Mouse (Mus musculus): ENCODE measurements at regions not wholly inside any gene's neighbourhood (a gene's known extent, or its start where the extent isn't known, plus 50 kb on each side); places are given as distances from the start of the nearest gene placed in this dataset.
"Not testable (repeated sequence)": the region's sequence is repeated elsewhere in the genome, so short reads cannot be mapped to it uniquely, and the experiment has no call there.

DNA sequence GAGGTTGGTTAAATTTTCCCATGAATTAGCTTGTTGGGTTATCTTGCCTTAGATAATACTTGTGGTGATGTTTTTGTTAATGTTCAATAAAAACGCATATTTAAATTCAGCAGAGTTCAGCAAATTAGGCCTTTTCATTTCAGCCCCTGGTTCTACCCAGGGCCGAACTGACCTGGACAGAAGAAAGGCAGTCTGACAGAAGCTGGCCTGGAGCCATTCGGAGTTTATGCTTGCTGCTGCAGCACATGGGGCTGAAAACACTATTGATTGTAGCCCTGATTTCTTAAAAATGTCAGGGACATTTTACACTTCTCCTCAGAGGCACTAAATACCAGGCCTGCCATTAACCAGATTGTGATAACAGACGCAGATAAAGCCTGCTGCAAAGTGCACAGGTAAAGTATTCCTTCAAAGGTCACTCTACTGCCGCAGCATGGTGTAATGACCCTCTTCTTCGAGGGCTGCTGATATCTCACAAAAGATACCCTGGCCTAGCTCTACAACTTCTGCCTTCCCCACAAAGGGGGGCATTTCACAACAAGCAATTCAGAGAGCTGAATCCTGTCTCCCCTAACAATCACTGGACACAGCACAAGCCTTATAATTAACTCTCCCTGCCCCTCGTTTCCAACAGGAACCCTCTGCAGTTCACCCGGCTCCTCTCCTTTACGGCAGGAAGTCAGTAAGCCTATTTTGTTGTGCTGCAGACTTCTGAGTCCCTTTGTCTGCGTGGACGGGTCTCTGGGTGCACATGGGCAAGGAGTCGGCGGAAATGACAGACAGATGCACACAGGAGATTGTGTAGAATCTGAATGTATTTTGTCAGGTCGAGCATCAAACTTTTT, 121.3 kb upstream of the Mon1b start:
- no peak overlapping the region for H3K4me3 ChIP-seq
- H3K36me3 ChIP-seq (ENCODE audit: control insufficient read depth, insufficient read depth, low read length): no peaks in the 10 kb centered on the region
- H3K4me1 ChIP-seq (ENCODE audit: control insufficient read depth, insufficient read depth, low read length): no peaks in the 10 kb centered on the region
- DNase-seq: no peak
- intact Hi-C loops (cut with DNase I): no loop called here
- no peaks in the 10 kb centered on the region for H3K27me3 ChIP-seq (ENCODE audit: control insufficient read depth, insufficient read depth, low read length)
- H3K79me2 ChIP-seq (replicated peaks; ENCODE audit: control insufficient read depth, insufficient read depth, low read length): no peaks in the 10 kb centered on the region
- 52% methylated on average over 14 of the region's 14 CpGs for WGBS
- no peak overlapping the region for H3K9ac ChIP-seq (ENCODE audit: low read depth, low read length)
- no peak overlapping the region for H3K27ac ChIP-seq
- TF ChIP-seq EP300 (IDR thresholded peaks at IDR 0.05; ENCODE audit: insufficient read depth, low read depth, low read length) (no peak), CTCF (IDR thresholded peaks at IDR 0.05) (no peak), POLR2A (IDR thresholded peaks at IDR 0.05; ENCODE audit: insufficient read depth, low read depth, low read length) (no peak)

GRCm38 (mm10) chr8:113514731-113515375, 120.5 kb upstream of the Mon1b start:
- H3K27me3 ChIP-seq (ENCODE audit: control insufficient read depth, insufficient read depth, low read length); H3K79me2 ChIP-seq (replicated peaks; ENCODE audit: control insufficient read depth, insufficient read depth, low read length); H3K27ac ChIP-seq; DNase-seq; intact Hi-C loops (cut with DNase I); H3K4me3 ChIP-seq; H3K4me1 ChIP-seq (ENCODE audit: control insufficient read depth, insufficient read depth, low read length); H3K9ac ChIP-seq (ENCODE audit: low read depth, low read length); H3K36me3 ChIP-seq (ENCODE audit: control insufficient read depth, insufficient read depth, low read length): not testable (repeated sequence)
- 79% methylated on average over 4 of the region's 4 CpGs for WGBS

DNA sequence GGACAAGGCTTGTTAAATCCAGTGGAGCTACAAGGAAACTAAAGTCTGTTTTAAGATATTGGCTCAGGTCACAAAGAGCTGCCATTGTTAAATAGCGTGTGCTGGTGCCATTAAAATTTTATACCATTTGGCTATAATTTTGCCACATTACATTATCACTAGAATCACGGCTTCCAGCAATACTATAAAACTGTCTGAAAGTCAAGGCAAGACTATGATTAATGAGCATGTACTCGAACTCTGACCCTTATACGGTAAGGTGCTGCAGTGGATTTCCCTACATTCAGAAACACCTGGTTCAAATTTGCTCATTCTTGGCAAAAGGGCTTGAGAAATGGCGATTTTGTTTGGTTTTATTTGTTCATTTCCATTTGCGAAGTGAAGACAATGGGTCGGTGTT, 119.2 kb upstream of the Mon1b start:
- H3K79me2 ChIP-seq (replicated peaks; ENCODE audit: control insufficient read depth, insufficient read depth, low read length): no peaks in the 10 kb centered on the region
- 82% methylated on average over 7 of the region's 7 CpGs for WGBS
- no peak overlapping the region for H3K9ac ChIP-seq (ENCODE audit: low read depth, low read length)
- H3K4me3 ChIP-seq: no peak overlapping the region
- H3K4me1 ChIP-seq (ENCODE audit: control insufficient read depth, insufficient read depth, low read length): no peaks in the 10 kb centered on the region
- TF ChIP-seq POLR2A (IDR thresholded peaks at IDR 0.05; ENCODE audit: insufficient read depth, low read depth, low read length) (no peak), EP300 (IDR thresholded peaks at IDR 0.05; ENCODE audit: insufficient read depth, low read depth, low read length) (no peak), CTCF (IDR thresholded peaks at IDR 0.05) (no peak)
- intact Hi-C loops (cut with DNase I): no loop called here
- H3K36me3 ChIP-seq (ENCODE audit: control insufficient read depth, insufficient read depth, low read length): no peaks in the 10 kb centered on the region
- H3K27ac ChIP-seq: no peak overlapping the region
- DNase-seq: no peak
- no peaks in the 10 kb centered on the region for H3K27me3 ChIP-seq (ENCODE audit: control insufficient read depth, insufficient read depth, low read length)

- H3K4me3 ChIP-seq: no peak overlapping the region
- 74% methylated on average over 1 of the region's 1 CpGs for WGBS
- no peak overlapping the region for H3K27ac ChIP-seq
- H3K4me1 ChIP-seq (ENCODE audit: control insufficient read depth, insufficient read depth, low read length): no peaks in the 10 kb centered on the region
- no peaks in the 10 kb centered on the region for H3K27me3 ChIP-seq (ENCODE audit: control insufficient read depth, insufficient read depth, low read length)
- DNase-seq: no peak
- H3K36me3 ChIP-seq (ENCODE audit: control insufficient read depth, insufficient read depth, low read length): no peaks in the 10 kb centered on the region
- no peak overlapping the region for H3K9ac ChIP-seq (ENCODE audit: low read depth, low read length)
- TF ChIP-seq POLR2A (IDR thresholded peaks at IDR 0.05; ENCODE audit: insufficient read depth, low read depth, low read length): no peak
- intact Hi-C loops (cut with DNase I): no loop called here
- no peaks in the 10 kb centered on the region for H3K79me2 ChIP-seq (replicated peaks; ENCODE audit: control insufficient read depth, insufficient read depth, low read length)
Observed at GRCm38 (mm10) chr8:113517912-113518311, 117.5 kb upstream of the Mon1b start.

GRCm38 (mm10) chr8:113523561-113523960, 111.8 kb upstream of the Mon1b start:
- no peaks in the 10 kb centered on the region for H3K36me3 ChIP-seq (ENCODE audit: control insufficient read depth, insufficient read depth, low read length)
- H3K9ac ChIP-seq (ENCODE audit: low read depth, low read length): no peak overlapping the region
- no peaks in the 10 kb centered on the region for H3K27me3 ChIP-seq (ENCODE audit: control insufficient read depth, insufficient read depth, low read length)
- no peak overlapping the region for H3K27ac ChIP-seq
- no peak overlapping the region for H3K4me3 ChIP-seq
- no peaks in the 10 kb centered on the region for H3K4me1 ChIP-seq (ENCODE audit: control insufficient read depth, insufficient read depth, low read length)
- no peak for DNase-seq
- intact Hi-C loops (cut with DNase I): no loop called here
- H3K79me2 ChIP-seq (replicated peaks; ENCODE audit: control insufficient read depth, insufficient read depth, low read length): no peaks in the 10 kb centered on the region
- no peak for TF ChIP-seq EP300 (IDR thresholded peaks at IDR 0.05; ENCODE audit: insufficient read depth, low read depth, low read length)
- no peak for TF ChIP-seq POLR2A (IDR thresholded peaks at IDR 0.05; ENCODE audit: insufficient read depth, low read depth, low read length)
- TF ChIP-seq CTCF (IDR thresholded peaks at IDR 0.05): no peak
- 18% methylated on average over 1 of the region's 1 CpGs for WGBS

DNA sequence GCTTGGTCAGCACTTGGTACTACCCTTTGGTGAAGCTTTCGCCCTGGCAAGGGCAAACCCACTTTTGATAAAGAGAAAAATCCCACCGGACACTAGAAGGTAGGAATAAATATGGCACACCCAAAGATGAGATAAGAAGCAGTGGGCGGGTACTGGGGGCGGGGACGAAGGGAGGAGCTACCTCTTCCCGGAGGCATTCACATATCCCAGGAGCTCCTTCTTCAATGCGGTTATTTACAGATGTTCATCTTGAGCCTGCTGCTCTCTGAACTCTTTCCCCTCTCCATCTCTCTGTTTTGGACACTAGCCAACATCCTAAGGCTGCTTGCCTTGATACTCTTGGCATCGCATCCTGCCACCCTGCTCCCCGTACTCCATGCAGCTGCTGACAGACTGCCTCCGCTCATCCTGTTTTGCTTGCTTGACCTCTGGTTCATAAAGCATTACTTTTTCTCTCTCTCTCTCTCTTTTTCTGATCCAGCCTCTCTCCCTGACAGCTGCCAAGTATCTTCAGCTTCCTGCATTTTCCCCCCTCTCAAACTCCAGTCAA, 104.2 kb upstream of the Mon1b start:
- H3K4me3 ChIP-seq: no peak overlapping the region
- no peaks in the 10 kb centered on the region for H3K36me3 ChIP-seq (ENCODE audit: control insufficient read depth, insufficient read depth, low read length)
- H3K9ac ChIP-seq (ENCODE audit: low read depth, low read length): no peak overlapping the region
- intact Hi-C loops (cut with DNase I): no loop called here
- no peak overlapping the region for H3K27ac ChIP-seq
- H3K4me1 ChIP-seq (ENCODE audit: control insufficient read depth, insufficient read depth, low read length): no peaks in the 10 kb centered on the region
- no peaks in the 10 kb centered on the region for H3K79me2 ChIP-seq (replicated peaks; ENCODE audit: control insufficient read depth, insufficient read depth, low read length)
- TF ChIP-seq CTCF (IDR thresholded peaks at IDR 0.05) (no peak), POLR2A (IDR thresholded peaks at IDR 0.05; ENCODE audit: insufficient read depth, low read depth, low read length) (no peak), EP300 (IDR thresholded peaks at IDR 0.05; ENCODE audit: insufficient read depth, low read depth, low read length) (no peak)
- no peaks in the 10 kb centered on the region for H3K27me3 ChIP-seq (ENCODE audit: control insufficient read depth, insufficient read depth, low read length)
- no peak for DNase-seq
- WGBS: 30% methylated on average over 10 of the region's 10 CpGs

Measured in heart, adult 2 months (tissue).